Mouse (Mus musculus) erythroblast, embryonic 14.5 days (primary cell): ENCODE measurements around the gene Rims1. TPM values are rescaled to one million over a fixed set of nuclear protein-coding genes. Genes with fewer than 3 reads are reported as not detected.

Experiments used
- H3K27me3 ChIP-seq: 2 replicates; pipeline ENCODE4 v1.6.1; 2012; ENCODE audit warnings: inconsistent platforms; ENCODE audit not compliant: control insufficient read depth
- H3K36me3 ChIP-seq: 2 replicates; pipeline ENCODE4 v1.6.1; 2012; ENCODE audit warnings: mild to moderate bottlenecking, inconsistent platforms; ENCODE audit not compliant: control insufficient read depth
- H3K4me1 ChIP-seq: 2 replicates; pipeline ENCODE4 v1.6.1; 2012; ENCODE audit warnings: inconsistent platforms; ENCODE audit not compliant: control insufficient read depth
- H3K4me3 ChIP-seq: replicated peaks from 2 replicates; pipeline ENCODE3; 2012; ENCODE audit warnings: moderate library complexity, mild to moderate bottlenecking, inconsistent platforms
- H3K9me3 ChIP-seq: 2 replicates; pipeline ENCODE4 v1.6.1; 2012; ENCODE audit warnings: low read length, inconsistent platforms, mixed read lengths; ENCODE audit not compliant: control insufficient read depth
- GATA1 ChIP-seq: IDR thresholded peaks from 2 replicates; pipeline ENCODE4 v1.6.1; 2012; ENCODE audit warnings: low read length, inconsistent platforms, mixed read lengths
- TAL1 ChIP-seq: IDR thresholded peaks from 3 replicates; pipeline ENCODE4 v1.6.1; 2012; ENCODE audit warnings: low read length, inconsistent platforms, mixed read lengths
- polyA plus RNA-seq: library from polyadenylated mRNA; stranded (reverse); fragments of >175 nt; gene quantifications from 2 replicates; pipeline ENCODE4 v1.2.3, GENCODE M21; 2012

Gene Rims1
- polyA plus RNA-seq, 1 experiment = not detected

DNA sequence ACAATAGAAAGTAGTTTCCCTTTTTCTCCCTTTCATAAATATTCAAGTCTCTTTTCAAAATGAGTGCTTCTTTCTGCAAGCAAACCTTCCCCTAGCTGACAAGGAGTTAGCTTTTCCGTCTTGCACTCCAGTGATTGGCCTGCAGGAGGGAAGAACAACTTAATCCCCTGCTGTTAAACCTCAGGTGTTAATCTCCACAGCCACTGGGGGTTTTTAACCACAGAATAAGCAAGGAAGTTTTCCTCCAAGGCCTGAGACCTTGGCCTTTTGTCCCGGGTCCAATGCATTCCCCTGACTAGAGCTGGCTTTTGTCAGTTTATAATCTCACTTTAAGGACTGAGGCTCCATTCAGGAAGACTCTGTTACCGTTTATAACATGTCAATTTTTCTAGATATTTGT, 511.8 kb downstream of the Rims1 start:
- H3K4me1 ChIP-seq = no peaks in the 10 kb centered on the region
- no peaks in the 10 kb centered on the region for H3K9me3 ChIP-seq
- H3K27me3 ChIP-seq = no peaks in the 10 kb centered on the region
- no peak for TF ChIP-seq GATA1
- TF ChIP-seq TAL1 = no peak
- H3K4me3 ChIP-seq = no peak overlapping the region
- no peaks in the 10 kb centered on the region for H3K36me3 ChIP-seq

DNA sequence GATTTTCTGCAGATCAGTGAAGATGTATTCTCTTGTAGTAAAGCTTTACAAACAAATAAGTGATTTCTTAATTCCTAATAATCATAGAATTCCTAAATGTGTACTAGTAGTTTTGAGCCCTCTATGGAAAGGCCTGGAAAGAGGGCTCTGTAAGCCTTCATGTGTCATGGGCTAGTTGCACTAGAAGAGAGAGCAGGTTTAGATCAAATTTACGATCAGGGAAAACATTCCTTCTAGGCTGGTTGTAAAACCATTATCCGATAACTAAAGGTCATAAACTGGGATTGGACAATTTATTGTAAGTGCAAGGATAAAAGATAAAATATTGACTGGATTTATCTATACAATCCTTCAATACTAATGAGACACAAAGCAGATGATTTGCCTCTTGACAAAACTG, 512.5 kb downstream of the Rims1 start:
- no peaks in the 10 kb centered on the region for H3K27me3 ChIP-seq
- H3K36me3 ChIP-seq = no peaks in the 10 kb centered on the region
- H3K9me3 ChIP-seq = no peaks in the 10 kb centered on the region
- no peak overlapping the region for H3K4me3 ChIP-seq
- TF ChIP-seq TAL1 (no peak), GATA1 (no peak)
- H3K4me1 ChIP-seq = no peaks in the 10 kb centered on the region

- TF ChIP-seq GATA1 = no peak
- TF ChIP-seq TAL1 = no peak
- Histone ChIP-seq H3K27me3 (no peaks in the 10 kb centered on the region), H3K9me3 (no peaks in the 10 kb centered on the region), H3K4me1 (no peaks in the 10 kb centered on the region), H3K4me3 (no peak overlapping the region), H3K36me3 (no peaks in the 10 kb centered on the region)
These were observed 519.0 kb downstream of the Rims1 start for GRCm38 (mm10) chr1:22286807-22287206.

DNA sequence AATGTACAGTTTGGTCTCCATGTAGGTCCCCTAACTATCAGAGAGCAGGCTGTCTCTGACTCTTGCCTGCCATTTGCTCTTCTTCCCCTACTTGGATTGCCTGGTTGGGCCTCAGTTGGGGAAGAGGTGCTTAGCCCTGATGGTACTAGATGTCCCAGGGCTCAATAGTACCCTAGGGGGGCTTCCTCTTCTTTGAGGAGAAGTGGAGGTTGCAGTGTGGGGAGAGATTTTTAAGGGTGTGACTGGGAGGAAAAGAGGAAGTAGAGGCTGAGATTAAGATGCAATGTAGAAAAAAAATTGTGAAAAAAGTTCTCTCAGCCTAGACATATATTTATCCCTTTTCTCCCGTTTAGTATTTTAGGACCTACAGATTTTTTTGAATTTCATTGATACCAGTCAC, 525.8 kb downstream of the Rims1 start:
- H3K9me3 ChIP-seq = no peaks in the 10 kb centered on the region
- no peak overlapping the region for H3K4me3 ChIP-seq
- H3K27me3 ChIP-seq = no peaks in the 10 kb centered on the region
- no peaks in the 10 kb centered on the region for H3K4me1 ChIP-seq
- no peaks in the 10 kb centered on the region for H3K36me3 ChIP-seq
- TF ChIP-seq TAL1 = no peak
- no peak for TF ChIP-seq GATA1

GRCm38 (mm10) chr1:22274081-22274480, 531.7 kb downstream of the Rims1 start:
- TF ChIP-seq GATA1 (no peak), TAL1 (no peak)
- no peaks in the 10 kb centered on the region for H3K9me3 ChIP-seq
- no peaks in the 10 kb centered on the region for H3K36me3 ChIP-seq
- H3K4me1 ChIP-seq = no peaks in the 10 kb centered on the region
- no peak overlapping the region for H3K4me3 ChIP-seq
- H3K27me3 ChIP-seq = no peaks in the 10 kb centered on the region

GRCm38 (mm10) chr1:22270131-22270530, 535.7 kb downstream of the Rims1 start:
- no peak for TF ChIP-seq TAL1
- no peak for TF ChIP-seq GATA1
- no peaks in the 10 kb centered on the region for H3K4me1 ChIP-seq
- no peaks in the 10 kb centered on the region for H3K27me3 ChIP-seq
- H3K36me3 ChIP-seq = no peaks in the 10 kb centered on the region
- H3K4me3 ChIP-seq = no peak overlapping the region
- H3K9me3 ChIP-seq = no peaks in the 10 kb centered on the region

- no peaks in the 10 kb centered on the region for H3K36me3 ChIP-seq
- no peaks in the 10 kb centered on the region for H3K4me1 ChIP-seq
- H3K4me3 ChIP-seq = no peak overlapping the region
- H3K27me3 ChIP-seq = no peaks in the 10 kb centered on the region
- TF ChIP-seq TAL1 (no peak), GATA1 (no peak)
- H3K9me3 ChIP-seq = no peaks in the 10 kb centered on the region
These were observed 537.0 kb downstream of the Rims1 start for GRCm38 (mm10) chr1:22268581-22269359.

GRCm38 (mm10) chr1:22266491-22266890, 539.3 kb downstream of the Rims1 start:
- H3K36me3 ChIP-seq = no peaks in the 10 kb centered on the region
- no peak overlapping the region for H3K4me3 ChIP-seq
- no peaks in the 10 kb centered on the region for H3K27me3 ChIP-seq
- TF ChIP-seq GATA1 (no peak), TAL1 (no peak)
- no peaks in the 10 kb centered on the region for H3K4me1 ChIP-seq
- H3K9me3 ChIP-seq = no peaks in the 10 kb centered on the region

- H3K4me1 ChIP-seq = no peaks in the 10 kb centered on the region
- H3K4me3 ChIP-seq = no peak overlapping the region
- H3K9me3 ChIP-seq = no peaks in the 10 kb centered on the region
- no peaks in the 10 kb centered on the region for H3K27me3 ChIP-seq
- no peak for TF ChIP-seq TAL1
- no peaks in the 10 kb centered on the region for H3K36me3 ChIP-seq
These were observed 540.3 kb downstream of the Rims1 start for GRCm38 (mm10) chr1:22265528-22265927.
